Mouse (Mus musculus) gonadal fat pad, adult 2 months (tissue): ENCODE measurements around the gene Fras1. TPM values are rescaled to one million over a fixed set of nuclear protein-coding genes. Genes with fewer than 3 reads are reported as not detected.

Experiments
- DNase-seq: peaks from one replicate; pipeline ENCODE4 v3.0.0-alpha.2; 2012; ENCODE audit warnings: low read depth
- polyA plus RNA-seq: library from polyadenylated mRNA; depleted of rRNA; stranded (reverse); fragments of >200 nt; gene quantifications from 2 replicates; pipeline ENCODE4 v1.2.3, GENCODE M21; 2012

The Fras1 gene
- polyA plus RNA-seq, 1 experiment = 2.2 TPM

DNA sequence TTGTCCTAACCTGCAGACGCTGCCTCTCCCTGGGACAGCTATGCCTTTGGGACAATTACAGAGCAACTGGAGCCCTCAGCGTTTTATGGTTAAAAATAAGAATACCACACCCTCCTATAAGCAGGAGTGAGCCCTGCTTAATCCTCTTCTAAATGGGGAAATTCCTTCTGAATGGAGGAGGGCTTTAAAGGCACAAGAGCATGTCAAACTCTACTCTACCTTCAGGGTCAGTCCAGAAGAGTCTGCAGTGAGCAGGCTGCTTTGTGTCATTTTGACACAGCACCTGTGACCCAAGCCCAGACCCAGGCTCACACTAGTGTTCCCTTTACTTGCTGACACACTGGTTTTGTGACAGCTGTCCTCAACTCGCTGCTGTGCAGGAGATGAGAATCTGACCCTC, 307.3 kb downstream of the Fras1 start:
- no peak for DNase-seq

DNA sequence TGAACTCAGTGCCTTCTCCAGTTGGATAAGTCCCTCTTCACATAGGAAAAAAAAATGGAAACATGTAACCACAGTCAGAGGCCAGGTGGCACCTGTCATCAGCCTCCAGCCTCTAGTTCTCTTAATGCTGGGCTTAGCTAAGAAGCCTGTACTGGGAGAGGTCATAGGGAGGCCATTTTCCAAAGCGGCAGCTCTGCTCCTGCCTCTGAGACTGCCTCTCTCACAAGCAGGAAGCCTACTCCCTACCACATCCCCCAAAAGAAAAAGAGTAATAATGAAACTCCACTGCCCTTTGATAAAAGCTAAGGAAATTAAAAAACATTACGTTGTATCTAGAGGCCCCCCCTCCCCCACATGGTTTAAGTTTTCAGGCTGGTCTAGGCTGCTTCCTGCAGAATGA, 309.0 kb downstream of the Fras1 start:
- DNase-seq = no peak

DNA sequence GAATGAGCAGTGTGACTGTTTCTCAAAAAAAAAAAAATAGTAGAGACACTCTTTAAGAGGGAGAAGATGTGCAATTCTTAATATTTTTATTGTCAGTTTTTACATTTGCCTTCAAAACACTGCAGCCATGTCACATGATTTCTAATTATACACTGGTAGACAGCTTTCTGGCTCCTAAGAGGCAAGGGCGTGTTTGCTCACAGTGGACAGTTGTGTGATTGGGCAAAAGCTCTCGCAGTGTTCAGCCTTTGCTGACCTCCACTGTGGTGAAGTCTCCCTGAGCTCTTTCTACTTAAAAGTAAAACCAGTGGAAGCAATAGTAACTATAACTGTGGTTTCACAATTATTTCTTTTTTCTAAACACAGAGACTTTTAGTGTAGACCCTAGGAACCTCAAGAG, 315.1 kb downstream of the Fras1 start:
- no peak for DNase-seq

DNA sequence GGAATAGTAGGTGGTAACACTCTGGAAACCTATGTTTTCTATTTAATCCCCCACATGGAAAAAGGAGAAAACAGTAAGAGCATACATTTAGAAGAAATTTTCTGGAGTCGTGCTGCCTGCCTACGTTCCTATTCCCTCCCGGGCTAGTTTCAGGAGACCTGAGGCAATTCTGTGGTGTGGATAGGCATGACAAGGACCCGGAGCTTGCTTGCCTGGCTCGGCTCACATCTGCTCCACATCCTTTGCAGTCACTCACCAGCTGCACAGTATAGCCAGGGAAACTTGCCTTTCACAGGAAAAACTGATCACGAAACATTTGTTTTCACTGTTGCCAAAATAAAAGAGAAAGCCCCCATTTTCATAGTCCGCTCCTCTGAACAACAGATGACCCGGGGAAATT, 325.2 kb downstream of the Fras1 start:
- no peak for DNase-seq

DNA sequence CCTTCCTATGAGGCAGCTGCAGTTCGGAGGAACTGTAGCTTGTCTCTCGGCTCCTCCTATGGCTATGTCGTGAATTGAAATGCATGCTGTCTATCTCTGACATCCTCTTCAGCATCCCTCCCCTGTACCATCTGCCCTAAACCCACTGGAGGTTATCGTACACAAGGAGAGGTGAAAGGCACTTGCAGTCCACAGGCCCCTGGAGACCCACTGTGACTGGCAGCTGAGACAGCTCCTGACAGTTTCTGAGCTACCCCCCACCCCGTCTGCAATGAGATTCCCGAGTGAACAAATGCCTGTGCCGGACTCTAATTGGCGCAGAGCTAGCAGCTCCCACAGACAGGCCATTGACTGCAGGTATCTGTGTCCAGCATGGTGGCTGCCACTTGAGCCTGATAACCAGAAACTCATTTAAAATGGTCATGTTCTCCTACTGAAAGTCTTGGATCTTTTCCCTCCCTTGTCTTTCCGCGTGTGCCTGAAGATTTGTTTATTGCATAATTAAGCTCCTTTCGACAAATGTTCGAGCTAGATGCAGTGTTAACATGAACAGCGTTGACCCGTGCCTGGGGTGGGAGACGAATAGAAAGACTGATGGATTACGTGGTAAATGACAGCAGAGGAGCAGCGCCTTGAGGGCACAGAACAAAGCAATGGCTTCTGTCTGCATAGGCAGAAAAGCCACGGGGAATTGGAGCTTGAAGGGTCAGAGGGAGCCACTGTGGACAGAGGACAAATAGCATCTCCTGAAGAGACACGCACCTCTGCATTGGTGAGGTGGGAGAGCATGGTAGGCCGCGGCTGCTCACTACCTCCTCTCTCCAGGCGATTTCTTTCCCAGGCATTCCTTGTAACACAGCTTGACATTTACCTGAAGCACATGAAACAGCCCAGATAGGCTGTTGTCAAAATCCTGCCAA, 329.2 kb downstream of the Fras1 start:
- no peak for DNase-seq

DNA sequence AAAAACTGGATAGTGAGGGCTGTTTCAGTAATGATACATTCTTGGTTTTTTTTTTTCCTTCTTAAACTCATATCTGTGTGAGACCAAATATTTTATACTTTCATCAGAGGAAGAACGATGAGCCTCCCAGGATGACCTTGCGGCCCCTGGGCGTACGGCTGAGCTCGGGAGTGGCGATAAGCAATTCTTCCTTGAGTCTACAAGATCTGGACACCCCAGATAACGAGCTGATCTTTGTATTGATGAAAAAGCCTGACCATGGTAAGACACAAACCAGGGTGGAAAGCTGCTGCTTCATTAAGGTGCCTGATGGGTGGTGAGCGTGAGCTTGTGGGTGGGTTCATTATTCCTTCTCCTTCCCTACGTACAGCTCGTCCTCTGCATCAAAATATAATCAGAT, 334.8 kb downstream of the Fras1 start:
- no peak for DNase-seq

DNA sequence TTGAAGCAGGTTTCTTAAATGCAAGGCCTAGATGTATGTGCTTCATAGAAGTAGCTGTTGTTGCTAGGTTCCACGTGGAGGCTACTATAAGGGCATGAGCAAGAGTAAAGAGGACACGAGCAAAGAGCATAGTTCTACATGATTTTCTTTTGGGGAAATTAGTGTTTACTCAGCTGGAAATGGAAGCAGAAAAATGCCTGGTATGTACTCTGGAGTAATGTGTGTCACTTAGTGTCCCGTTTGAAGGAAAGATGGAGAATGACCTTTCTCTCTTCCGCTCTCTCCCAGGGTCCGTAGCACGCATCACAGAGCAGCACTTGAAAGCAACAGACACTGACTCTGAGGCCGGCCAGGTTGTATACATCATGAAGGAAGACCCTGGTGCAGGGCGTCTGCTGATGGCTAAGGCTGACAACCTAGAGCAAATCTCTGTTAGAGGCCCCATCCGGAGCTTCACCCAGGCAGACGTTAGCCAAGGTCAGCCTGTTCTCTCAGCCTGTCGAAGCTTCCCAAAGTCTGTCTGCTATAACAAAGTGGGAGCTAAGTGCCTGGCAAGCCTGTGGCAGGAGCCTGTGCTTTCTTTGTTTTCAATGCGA, 338.4 kb downstream of the Fras1 start:
- DNase-seq = no peak

DNA sequence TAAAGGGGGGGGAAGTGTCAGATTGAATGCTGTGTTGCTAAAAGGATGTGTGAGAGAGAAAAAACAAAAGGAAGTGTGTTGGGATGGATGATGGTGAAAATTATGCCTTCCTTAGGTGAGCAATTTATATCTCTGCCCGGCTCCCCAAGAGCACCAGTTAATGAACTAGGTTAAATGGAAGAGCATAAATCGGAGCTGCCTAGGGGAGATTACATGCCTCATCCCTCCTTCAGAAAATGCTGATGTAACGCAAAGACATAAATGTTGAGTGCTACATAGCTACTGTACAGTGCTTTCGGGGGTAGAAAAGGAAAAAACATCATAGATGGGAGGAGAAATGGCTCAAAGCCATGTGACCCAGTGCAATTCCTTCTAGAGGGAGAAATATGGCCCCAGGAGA, 339.0 kb downstream of the Fras1 start:
- no peak for DNase-seq

DNA sequence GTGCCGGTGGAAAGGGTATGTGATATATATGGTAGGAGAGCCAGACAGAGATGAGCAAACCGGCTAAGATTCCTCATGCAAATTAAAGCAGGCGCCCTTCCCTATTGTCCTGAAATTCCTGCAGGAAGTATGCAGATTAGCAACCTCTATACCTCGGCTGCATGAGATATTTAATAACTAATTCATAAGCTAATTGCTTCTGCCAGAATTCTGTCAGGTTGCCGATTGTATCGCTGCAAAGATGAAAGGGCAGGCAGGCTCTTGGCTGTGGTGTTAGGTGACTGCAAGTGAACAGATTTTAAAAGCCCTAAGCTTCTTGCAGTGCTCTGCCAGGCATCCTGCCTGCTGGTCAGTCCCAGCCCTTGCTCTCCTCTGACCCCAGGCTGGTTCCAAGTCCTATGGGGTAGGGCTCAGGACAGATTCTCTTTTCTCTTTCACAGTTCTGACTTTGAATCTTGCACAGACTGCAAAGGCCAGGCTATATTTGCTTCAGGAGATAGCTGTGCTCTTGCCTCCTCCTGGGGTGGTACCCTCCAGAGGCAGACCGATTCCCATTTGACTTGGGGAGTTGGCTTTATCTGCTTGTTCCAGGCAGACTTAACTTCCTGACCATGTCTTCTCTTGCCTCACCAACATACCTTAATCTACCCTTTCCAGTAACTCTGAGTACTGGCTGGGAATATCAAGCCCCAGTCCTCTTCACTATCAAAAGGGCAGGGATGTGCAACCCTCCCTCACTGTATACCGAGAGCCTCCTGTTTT, 342.7 kb downstream of the Fras1 start:
- no peak for DNase-seq

DNA sequence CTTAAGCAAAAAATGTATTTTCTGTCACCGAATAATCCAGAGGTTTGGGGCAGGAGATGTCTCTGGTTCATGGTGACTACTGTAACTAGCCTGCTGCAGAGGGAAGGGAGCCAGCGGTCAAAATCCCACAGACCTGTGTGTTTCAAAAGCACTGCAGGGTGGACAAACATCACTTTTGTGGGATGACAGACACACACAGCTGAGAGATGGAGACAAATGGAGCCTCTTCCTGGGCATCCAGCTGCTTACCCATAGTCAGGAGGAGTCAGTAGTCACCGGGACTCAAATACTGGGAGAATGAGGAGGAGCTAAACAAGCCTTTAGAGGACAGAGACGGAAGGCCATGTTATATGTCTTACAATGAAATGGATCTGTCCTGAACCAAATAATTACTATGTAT, 343.9 kb downstream of the Fras1 start:
- DNase-seq = no peak

DNA sequence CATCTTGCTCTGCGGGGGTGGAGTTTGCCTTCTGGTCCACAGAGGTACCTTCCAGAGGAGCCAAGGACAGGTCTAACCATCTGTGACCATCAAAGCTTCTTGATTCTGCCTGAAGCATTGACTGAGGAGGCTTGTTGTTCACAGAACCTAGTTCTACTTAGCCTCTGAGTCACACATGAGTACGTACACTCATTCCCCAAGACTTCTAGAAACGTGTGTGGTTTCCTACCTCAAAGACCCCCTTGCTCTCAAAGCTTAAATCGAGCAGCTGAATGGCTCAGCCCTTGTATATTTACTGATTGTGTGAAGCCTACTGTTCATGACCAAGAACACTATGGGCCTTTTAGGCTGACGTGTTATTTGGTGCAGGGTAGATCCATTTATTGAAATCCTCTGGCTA, 344.8 kb downstream of the Fras1 start:
- DNase-seq = no peak

DNA sequence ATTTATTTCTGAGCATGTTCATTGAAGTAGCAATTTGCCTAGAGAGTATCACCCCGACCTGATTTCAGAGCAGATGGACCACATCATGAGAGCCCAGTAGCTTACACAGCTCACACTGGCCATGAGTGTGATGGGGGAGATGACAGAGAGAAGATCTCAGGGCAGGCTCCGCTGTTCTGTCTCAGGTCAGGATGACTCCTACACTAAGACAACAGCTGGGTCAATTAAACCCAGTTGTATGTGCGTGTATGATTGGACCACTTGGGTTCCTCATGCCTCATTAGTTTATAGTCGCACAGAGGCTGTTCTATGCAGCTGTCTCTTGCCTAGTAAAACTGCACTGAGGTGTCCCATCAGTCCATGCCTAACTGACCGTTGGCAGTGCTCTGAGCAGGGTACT, 345.5 kb downstream of the Fras1 start:
- DNase-seq = no peak

DNA sequence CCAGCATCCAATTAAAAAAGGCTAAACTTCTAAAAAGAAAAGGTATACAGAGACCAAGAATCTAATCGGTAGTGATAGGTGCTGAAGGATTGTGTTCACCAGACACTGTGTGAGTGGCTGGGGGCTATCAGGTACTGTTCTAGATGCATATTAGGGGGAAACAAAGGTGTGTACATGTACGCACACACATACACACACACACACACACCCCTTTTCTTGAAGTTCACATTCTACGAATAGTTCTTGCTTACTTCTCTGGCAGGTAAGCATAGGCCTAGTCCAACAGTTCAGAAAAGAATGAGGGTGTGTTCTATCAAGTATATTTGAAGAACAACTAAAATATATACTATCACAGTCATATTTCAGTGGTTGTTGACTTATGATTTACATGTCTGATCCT, 348.9 kb downstream of the Fras1 start:
- no peak for DNase-seq

DNA sequence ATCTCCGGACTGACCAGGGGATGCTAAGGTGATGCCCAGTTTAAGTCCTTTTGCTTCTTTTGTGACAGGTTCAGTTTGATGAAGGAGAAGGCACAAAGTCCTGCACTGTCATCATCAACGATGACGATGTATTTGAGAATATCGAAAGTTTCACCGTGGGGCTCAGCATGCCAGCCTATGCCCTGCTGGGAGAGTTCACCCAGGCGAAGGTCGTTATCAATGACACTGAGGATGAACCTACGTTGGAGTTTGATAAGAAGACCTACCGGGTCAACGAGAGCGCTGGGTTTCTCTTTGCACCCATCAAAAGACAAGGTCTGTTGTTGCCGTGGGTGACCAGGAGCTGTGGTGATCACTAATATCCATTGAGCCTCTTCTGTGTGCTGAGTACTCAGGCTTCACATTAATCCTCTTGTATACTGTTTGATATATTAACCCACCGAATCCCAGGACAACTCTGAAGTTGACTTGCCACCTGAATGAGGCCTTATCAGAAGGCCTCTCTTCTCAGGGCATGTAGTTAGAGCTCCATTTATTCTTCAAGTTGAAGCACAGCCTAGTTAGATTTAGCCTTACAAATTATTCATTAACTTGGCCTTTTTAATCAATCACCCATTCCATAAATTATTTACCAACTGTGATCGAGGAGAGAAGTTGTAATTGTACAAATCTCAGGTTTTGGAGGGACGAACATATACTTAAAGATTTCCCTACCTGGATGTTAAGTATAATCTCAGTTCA, 365.6 kb downstream of the Fras1 start:
- DNase-seq = no peak

DNA sequence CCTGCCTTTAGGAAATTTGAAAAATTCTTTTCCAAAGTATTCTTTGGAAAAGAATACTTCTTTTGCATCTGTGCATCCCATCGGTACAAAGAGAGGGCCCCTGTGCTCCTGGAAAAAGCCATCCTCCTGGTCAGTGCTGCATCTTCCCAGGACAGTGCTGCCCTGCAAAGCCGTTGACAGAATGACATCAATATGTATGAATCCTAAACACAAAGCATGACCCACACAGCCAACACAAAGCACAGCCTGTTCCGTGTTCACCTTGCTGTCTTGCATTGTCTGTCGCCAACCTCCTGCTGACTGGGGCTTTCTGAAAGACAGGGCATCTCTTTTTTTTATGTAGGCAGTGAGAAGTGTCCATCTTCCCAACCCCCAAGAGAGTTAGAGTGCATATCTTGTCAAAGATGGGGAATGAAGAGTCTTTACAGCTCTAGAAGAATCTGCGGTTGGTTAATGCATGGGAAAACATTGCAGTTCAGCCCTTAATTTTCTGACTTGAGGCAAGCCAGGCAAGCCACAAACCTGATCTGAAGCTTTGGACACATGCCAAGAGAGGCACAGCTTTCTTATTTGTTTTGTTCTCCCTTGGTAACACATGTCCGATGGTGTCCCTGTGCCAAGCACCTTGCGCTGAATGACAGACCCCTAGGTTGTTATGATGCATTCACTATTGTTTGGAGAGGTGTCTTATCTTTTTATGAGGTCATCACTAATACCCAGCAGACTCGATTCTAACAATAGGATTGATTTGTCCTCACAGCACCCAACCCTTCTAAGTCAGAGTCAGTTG, 373.6 kb downstream of the Fras1 start:
- no peak for DNase-seq

DNA sequence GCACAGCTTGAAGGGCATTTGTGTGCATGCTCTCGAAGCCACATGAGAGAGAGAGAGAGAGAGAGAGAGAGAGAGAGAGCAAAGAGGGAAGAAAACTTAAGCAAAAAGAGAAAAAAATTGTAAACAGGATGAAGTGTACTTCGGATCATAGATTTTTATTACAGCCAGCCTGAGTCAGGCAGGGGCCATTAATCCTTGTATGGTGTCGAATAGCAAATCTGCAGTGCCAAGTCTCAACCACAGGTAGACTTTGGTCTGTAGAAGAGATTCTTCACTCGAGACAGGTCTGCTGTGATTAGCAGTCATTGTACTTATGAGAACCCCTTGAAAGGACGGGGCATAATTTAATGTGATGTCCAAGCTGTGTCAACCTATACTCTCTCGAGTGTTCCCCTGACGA, 383.9 kb downstream of the Fras1 start:
- DNase-seq = no peak

DNA sequence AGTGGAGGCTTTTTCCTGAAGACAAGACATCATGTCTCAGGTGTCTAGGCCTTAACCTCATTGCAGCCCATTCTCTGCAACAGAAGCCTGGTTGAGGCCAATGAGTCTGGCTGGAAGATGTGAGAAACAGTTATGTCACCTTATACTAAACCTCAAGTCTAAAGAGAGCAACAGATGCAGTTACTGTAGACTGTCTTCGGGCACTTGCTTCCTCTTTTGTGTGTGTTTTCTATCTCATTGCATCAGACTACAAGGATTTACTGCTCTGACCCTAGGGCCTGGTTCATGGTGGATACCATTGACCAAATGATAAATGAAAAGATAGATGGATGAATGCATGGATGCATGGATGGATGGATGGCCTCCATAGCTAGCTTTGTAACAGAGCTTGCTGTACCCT, 388.3 kb downstream of the Fras1 start:
- no peak for DNase-seq

DNA sequence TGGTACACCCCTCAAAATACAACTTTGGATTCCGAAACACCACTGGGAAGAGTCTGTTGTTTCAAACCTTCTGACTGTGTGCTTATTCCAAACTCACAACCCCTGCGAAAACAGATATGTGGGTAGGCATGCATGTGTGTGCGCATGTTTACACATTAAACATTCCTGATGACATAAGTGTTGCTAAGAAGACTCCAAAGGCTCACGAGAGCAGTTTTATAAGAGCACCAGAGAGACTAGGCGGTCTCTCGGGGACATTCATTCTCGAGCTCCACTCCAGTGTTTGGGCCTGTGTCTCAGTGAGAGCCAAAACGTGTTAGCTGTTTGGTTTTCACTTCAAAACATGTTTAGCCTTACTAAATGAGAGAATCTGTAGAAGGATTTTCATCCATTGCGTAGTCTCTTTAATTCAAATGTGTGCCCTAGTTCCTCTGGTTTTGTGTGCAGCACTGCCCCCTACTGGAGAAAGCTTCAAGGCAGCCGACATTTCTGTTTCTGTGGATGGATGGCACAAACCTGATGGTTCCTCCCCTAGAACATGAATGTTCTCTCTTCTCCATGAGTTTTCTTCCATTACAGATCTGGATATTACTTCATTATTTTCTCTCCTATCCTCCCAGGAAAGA, 395.2 kb downstream of the Fras1 start:
- no peak for DNase-seq

DNA sequence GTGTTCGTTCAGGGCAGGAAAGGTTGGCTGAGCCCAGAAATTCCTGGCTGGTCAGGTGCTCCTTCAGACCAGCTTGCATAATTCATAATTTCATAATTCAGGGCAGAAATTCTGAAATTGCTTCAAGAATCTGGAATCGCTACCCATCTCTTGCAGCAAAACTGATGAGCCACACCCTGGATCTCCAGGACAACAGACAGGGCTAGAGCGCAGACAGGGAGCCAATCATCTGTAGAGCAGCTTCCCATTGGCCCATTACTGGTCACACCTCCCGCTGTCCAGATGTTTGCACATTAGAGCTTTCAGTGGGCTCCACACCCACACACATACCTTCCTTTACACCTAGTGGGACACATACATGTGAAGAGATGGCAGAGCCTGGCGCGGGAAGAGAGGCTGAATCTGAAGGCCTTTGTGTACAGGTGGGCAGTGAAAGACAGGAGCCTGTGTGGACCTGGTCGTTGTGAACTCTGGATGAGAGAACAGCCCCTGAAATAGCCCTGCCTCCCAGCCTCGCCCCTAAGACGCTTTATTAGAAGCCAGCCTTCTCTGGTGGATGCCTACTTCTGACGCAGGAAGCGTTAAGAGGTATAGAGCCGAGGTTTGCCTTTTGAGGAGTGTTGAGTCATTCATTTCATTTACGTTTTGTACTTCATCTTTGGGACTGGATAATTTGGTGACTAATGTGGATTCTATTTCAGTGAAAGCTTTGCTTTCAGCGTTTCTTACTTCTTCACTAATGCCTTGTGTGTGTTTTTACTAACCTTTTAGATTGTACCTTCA, 409.9 kb downstream of the Fras1 start:
- no peak for DNase-seq

DNA sequence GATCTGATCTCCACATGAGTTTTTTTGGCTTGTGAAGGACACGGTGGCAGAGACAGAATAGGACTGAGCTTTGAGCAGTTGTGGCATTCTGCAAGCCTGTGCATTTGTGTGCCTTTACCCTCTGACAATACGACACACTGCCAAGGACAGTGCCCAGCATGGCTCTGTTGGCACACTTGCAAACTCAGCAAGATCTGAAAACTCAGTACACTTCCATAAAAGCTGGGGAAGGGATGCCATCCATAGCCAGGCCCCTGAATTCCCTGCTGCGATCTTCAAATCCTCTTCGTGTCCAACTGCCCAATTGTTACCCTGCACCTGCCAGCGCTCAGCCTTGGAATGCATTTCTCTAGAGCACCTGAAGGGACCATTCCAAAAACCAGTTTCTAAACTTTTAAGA, 411.3 kb downstream of the Fras1 start:
- no peak for DNase-seq
